ENCODE assay signal across 1 mouse cellular context in genomic region chr10:77670710-77671109, GRCm38 (mm10).
A peak's percentile ranks its signal among the peaks of the same experiment; 100 is the strongest.
TF ChIP-seq lines count a peak whose summit lies in the region.

No protein-coding gene starts in this region.

TF ChIP-seq in CH12.LX, 34 proteins besides CTCF, POLR2A, EP300 and RAD21 (continued from another document):
- TF ChIP-seq JUND (conservative IDR thresholded peaks at IDR 0.05; ENCODE audit: low read depth, low read length) (no peak), RCOR1 (conservative IDR thresholded peaks at IDR 0.05; ENCODE audit: low read depth, low read length) (no peak), SMC3 (IDR thresholded peaks at IDR 0.05; ENCODE audit: low read depth, low read length) (no peak), PAX5 (IDR thresholded peaks at IDR 0.05; ENCODE audit: low read length) (no peak), E2F4 (IDR thresholded peaks at IDR 0.05; ENCODE audit: insufficient replicate concordance, low read depth, low read length) (no peak), ZMIZ1 (IDR thresholded peaks at IDR 0.05; ENCODE audit: low read depth, low read length) (no peak), BHLHE40 (IDR thresholded peaks at IDR 0.05; ENCODE audit: low read depth, low read length) (no peak), JUN (IDR thresholded peaks at IDR 0.05; ENCODE audit: insufficient read depth, low read depth, low read length) (no peak), HCFC1 (IDR thresholded peaks at IDR 0.05; ENCODE audit: low read depth, low read length) (no peak), GABPA (IDR thresholded peaks at IDR 0.05; ENCODE audit: insufficient replicate concordance, low read depth, low read length) (no peak), USF2 (conservative IDR thresholded peaks at IDR 0.05; ENCODE audit: low read depth, low read length) (no peak), NRF1 (IDR thresholded peaks at IDR 0.05; ENCODE audit: low read depth, low read length) (no peak), ZKSCAN1 (IDR thresholded peaks at IDR 0.05; ENCODE audit: borderline replicate concordance, low read depth, low read length) (no peak), USF1 (IDR thresholded peaks at IDR 0.05; ENCODE audit: low read depth, low read length) (no peak), MAFK (IDR thresholded peaks at IDR 0.05; ENCODE audit: insufficient replicate concordance, low read length) (no peak), ETS1 (conservative IDR thresholded peaks at IDR 0.05; ENCODE audit: low read depth, low read length) (peak; percentile 63), TBP (conservative IDR thresholded peaks at IDR 0.05; ENCODE audit: low read depth, low read length) (no peak), ZC3H11A (IDR thresholded peaks at IDR 0.05; ENCODE audit: low read depth, low read length) (no peak), TCF12 (IDR thresholded peaks at IDR 0.05; ENCODE audit: low read depth, low read length) (peak; percentile 96), MEF2A (IDR thresholded peaks at IDR 0.05; ENCODE audit: borderline replicate concordance, low read depth, low read length) (peak; percentile 61; the same call in 1 of the 2 replicates)
